Mouse (Mus musculus) intestine, postnatal 0 days (tissue): ENCODE data around the gene Zfand3. TPM values are rescaled to one million over a fixed set of nuclear protein-coding genes. Genes with fewer than 3 reads are reported as not detected.

ENCODE experiments used
- ATAC-seq: fragments of 200-750 bp; cut with Nextera tagmentation; 2 replicates; pipeline ENCODE4 v1.8.0; 2017; ENCODE audit warnings: mild to moderate bottlenecking, moderate TSS enrichment, moderate library complexity
- H3K27ac ChIP-seq: fragments of 300-500 bp; sonication (generic); 2 replicates; pipeline ENCODE4 v1.5.1; 2014; ENCODE audit warnings: mild to moderate bottlenecking, low read depth, low read length, moderate library complexity
- H3K27me3 ChIP-seq: fragments of 300-500 bp; sonication (generic); replicated peaks from 2 replicates; pipeline ENCODE4 v1.6.1; 2014; ENCODE audit warnings: low read length, mixed read lengths; ENCODE audit not compliant: control insufficient read depth, insufficient read depth
- H3K36me3 ChIP-seq: fragments of 300-500 bp; sonication (generic); 2 replicates; pipeline ENCODE4 v1.6.1; 2014; ENCODE audit warnings: mild to moderate bottlenecking, moderate library complexity; ENCODE audit not compliant: control insufficient read depth, insufficient read depth
- H3K4me1 ChIP-seq: fragments of 300-500 bp; sonication (generic); replicated peaks from 2 replicates; pipeline ENCODE4 v1.6.1; 2014; ENCODE audit warnings: antibody characterized with exemption, low read length, mixed read lengths; ENCODE audit not compliant: control insufficient read depth, insufficient read depth
- H3K4me2 ChIP-seq: fragments of 300-500 bp; sonication (generic); replicated peaks from 2 replicates; pipeline ENCODE4 v1.6.1; 2014; ENCODE audit warnings: low read depth, mild to moderate bottlenecking, moderate library complexity
- H3K4me3 ChIP-seq: fragments of 300-500 bp; sonication (generic); 2 replicates; pipeline ENCODE4 v1.5.1; 2014; ENCODE audit warnings: low read depth, low read length
- H3K9ac ChIP-seq: fragments of 300-500 bp; sonication (generic); 2 replicates; pipeline ENCODE4 v1.6.1; 2014; ENCODE audit warnings: mild to moderate bottlenecking, low read depth, low read length
- H3K9me3 ChIP-seq: fragments of 300-500 bp; sonication (generic); 2 replicates; pipeline ENCODE4 v1.6.1; 2016; ENCODE audit warnings: mixed run types; ENCODE audit not compliant: control insufficient read depth
- CTCF ChIP-seq: sonication (generic); IDR thresholded peaks from 2 replicates; pipeline ENCODE4 v1.5.1; 2016; ENCODE audit warnings: low read depth, mild to moderate bottlenecking, control low read depth, antibody characterized with exemption, moderate library complexity
- WGBS: fragments of 180-500 bp; shearing (Covaris S2); extraction: QIAGEN DNeasy Blood & Tissue Kit; methylation state at CpG from one replicate; pipeline ENCODE4 v1.1.7; 2014; 5-methylcytosine and 5-hydroxymethylcytosine counted together
- polyA plus RNA-seq: library from polyadenylated mRNA; unstranded; fragments of >200 nt; fragmentation: Nextera tagmentation; extraction: Ambion mirVana; gene quantifications from 2 replicates; pipeline ENCODE4 v1.2.1, GENCODE M21; 2015

The Zfand3 gene
- polyA plus RNA-seq, 1 experiment from 2014 or later, result 38.0 TPM

- no peak for TF ChIP-seq CTCF
- H3K9ac ChIP-seq, result no peak overlapping the region
- H3K4me2 ChIP-seq, result no peak overlapping the region
- H3K9me3 ChIP-seq, result no peaks in the 10 kb centered on the region
- 0 out of 2 replicates have a peak, but pooled peaks cover 2% of the 10 kb centered on the region for H3K4me1 ChIP-seq
- no peaks in the 10 kb centered on the region for H3K36me3 ChIP-seq
- no peak overlapping the region for H3K27ac ChIP-seq
- H3K4me3 ChIP-seq, result no peak overlapping the region
- WGBS, result 79% methylated on average over 5 of the region's 5 CpGs
- H3K27me3 ChIP-seq, result no peaks in the 10 kb centered on the region
- no peak for ATAC-seq
Measured at GRCm38 (mm10) chr17:30111556-30111955, 107.0 kb downstream of the Zfand3 start.

GRCm38 (mm10) chr17:30112080-30112479 is 107.5 kb downstream of the Zfand3 start:
- ATAC-seq, result no peak
- no peaks in the 10 kb centered on the region for H3K27me3 ChIP-seq
- H3K9ac ChIP-seq, result no peak overlapping the region
- H3K9me3 ChIP-seq, result no peaks in the 10 kb centered on the region
- no peak overlapping the region for H3K27ac ChIP-seq
- WGBS, result 89% methylated on average over 4 of the region's 4 CpGs
- H3K36me3 ChIP-seq, result no peaks in the 10 kb centered on the region
- 0 out of 2 replicates have a peak, but pooled peaks cover 2% of the 10 kb centered on the region for H3K4me1 ChIP-seq
- TF ChIP-seq CTCF, result no peak
- no peak overlapping the region for H3K4me3 ChIP-seq
- H3K4me2 ChIP-seq, result no peak overlapping the region

GRCm38 (mm10) chr17:30112555-30113305 is 108.2 kb downstream of the Zfand3 start:
- no peak overlapping the region for H3K4me2 ChIP-seq
- H3K27ac ChIP-seq, result no peak overlapping the region
- H3K4me3 ChIP-seq, result no peak overlapping the region
- H3K36me3 ChIP-seq, result no peaks in the 10 kb centered on the region
- ATAC-seq, result no peak
- H3K9ac ChIP-seq, result no peak overlapping the region
- H3K27me3 ChIP-seq, result no peaks in the 10 kb centered on the region
- WGBS, result 83% methylated on average over 7 of the region's 7 CpGs
- 0 out of 2 replicates have a peak, but pooled peaks cover 2% of the 10 kb centered on the region for H3K4me1 ChIP-seq
- no peak for TF ChIP-seq CTCF
- H3K9me3 ChIP-seq, result no peaks in the 10 kb centered on the region

GRCm38 (mm10) chr17:30114761-30115160 is 110.2 kb downstream of the Zfand3 start:
- no peaks in the 10 kb centered on the region for H3K36me3 ChIP-seq
- WGBS, result 90% methylated on average over 3 of the region's 3 CpGs
- TF ChIP-seq CTCF, result peak; percentile 70

GRCm38 (mm10) chr17:30116226-30116625 is 111.7 kb downstream of the Zfand3 start:
- no peak overlapping the region for H3K4me2 ChIP-seq
- no peak overlapping the region for H3K9ac ChIP-seq
- H3K4me1 ChIP-seq, result no peaks in the 10 kb centered on the region
- H3K27ac ChIP-seq, result no peak overlapping the region
- no peak overlapping the region for H3K4me3 ChIP-seq
- no peak for TF ChIP-seq CTCF
- no peak for ATAC-seq
- WGBS, result 83% methylated on average over 5 of the region's 5 CpGs
- H3K27me3 ChIP-seq, result no peaks in the 10 kb centered on the region
- H3K36me3 ChIP-seq, result no peaks in the 10 kb centered on the region
- no peaks in the 10 kb centered on the region for H3K9me3 ChIP-seq

More at GRCm38 (mm10) chr17:30114761-30115160, 110.2 kb downstream of the Zfand3 start:
- Histone ChIP-seq H3K4me1 (0 out of 2 replicates have a peak, but pooled peaks cover 2% of the 10 kb centered on the region), H3K4me3 (no peak overlapping the region), H3K4me2 (no peak overlapping the region), H3K27me3 (no peaks in the 10 kb centered on the region), H3K27ac (no peak overlapping the region), H3K9ac (no peak overlapping the region), H3K9me3 (no peaks in the 10 kb centered on the region)
- no peak for ATAC-seq

- H3K4me3 ChIP-seq, result no peak overlapping the region
- H3K36me3 ChIP-seq, result peaks cover 3% of the 10 kb centered on the region; the same call in 1 of the 2 replicates
- WGBS, result 38% methylated on average over 5 of the region's 5 CpGs
- H3K9ac ChIP-seq, result no peak overlapping the region
- no peaks in the 10 kb centered on the region for H3K4me1 ChIP-seq
- no peak overlapping the region for H3K27ac ChIP-seq
- no peak for TF ChIP-seq CTCF
- no peak overlapping the region for H3K4me2 ChIP-seq
- ATAC-seq, result no peak
- no peaks in the 10 kb centered on the region for H3K27me3 ChIP-seq
- no peaks in the 10 kb centered on the region for H3K9me3 ChIP-seq
Measured at GRCm38 (mm10) chr17:30118036-30118435, 113.5 kb downstream of the Zfand3 start.
